Mouse (Mus musculus): Measurements from ENCODE around the gene Nat8l.

The Nat8l gene

DNA sequence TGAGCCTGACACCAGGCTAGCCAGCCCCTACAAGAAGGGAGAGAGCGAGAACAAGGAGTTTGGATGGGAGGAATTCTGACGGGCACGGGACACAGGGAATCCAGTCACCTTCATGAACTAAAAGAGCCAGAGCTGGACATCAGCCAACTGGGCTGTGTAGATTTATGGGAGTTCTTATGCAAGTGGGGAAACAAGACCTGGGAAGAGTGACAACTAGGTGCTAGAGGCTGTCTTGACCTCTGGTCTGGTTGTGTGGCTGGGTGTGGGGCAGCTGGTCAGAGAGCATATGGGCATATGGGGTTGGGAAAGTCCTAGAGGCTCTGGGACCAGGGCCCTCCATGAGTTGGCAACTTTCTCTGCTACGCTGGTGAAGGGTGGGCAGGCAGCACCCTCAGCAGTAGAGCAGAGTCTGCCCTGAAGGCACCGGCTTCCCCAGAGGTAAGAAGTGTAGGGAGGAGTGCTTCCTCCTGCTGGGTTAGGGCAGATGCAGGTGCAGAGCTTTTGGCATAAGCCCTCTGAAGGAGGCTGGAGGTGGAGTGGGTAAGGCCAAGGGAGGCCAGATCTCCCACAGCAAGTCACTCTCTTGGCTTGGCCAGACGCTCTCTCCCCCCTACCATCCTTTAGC is 3.8 kb downstream of the Nat8l start:
- in situ Hi-C loops (cut with MboI; ENCODE audit: low pct_unique_long_range_greater_than_20kb in 1 of 2, low sequenced_read_pairs in 2 of 2, unreplicated experiment in 1 of 2): no loop called here

DNA sequence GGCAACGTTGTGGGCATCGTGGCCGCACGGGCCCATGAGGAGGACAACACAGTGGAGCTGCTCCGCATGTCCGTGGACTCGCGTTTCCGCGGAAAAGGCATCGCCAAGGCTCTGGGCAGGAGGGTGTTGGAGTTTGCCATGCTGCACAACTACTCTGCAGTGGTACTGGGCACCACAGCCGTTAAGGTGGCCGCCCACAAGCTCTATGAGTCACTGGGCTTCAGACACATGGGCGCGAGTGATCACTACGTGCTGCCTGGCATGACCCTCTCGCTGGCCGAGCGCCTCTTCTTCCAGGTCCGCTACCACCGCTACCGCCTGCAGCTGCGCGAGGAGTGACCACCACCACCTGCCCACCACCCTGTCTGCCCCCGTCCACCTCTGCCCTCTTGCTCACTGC is 5.0 kb downstream of the Nat8l start:
- in situ Hi-C loops (cut with MboI; ENCODE audit: low pct_unique_long_range_greater_than_20kb in 1 of 2, low sequenced_read_pairs in 2 of 2, unreplicated experiment in 1 of 2): no loop called here

DNA sequence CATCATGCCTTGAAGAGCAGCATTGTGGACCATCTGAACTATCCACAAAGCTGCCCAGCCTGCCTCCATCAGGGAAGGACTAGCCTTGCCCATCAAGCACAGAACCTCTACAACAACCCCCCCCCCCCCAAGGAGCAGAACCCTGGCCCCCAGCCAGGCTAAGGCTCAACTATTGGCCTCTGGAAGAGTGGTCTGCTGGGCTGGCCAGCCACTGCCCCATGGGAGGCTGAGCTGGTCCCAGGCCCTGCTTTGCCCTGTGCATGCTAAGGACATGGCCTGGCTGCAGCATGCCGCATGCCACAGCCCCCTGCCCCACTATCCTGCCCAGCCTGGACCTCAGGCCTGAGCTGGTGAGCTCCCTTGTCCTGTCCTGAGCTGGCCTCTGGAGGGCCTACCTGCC is 5.6 kb downstream of the Nat8l start:
- in situ Hi-C loops (cut with MboI; ENCODE audit: low pct_unique_long_range_greater_than_20kb in 1 of 2, low sequenced_read_pairs in 2 of 2, unreplicated experiment in 1 of 2): no loop called here

DNA sequence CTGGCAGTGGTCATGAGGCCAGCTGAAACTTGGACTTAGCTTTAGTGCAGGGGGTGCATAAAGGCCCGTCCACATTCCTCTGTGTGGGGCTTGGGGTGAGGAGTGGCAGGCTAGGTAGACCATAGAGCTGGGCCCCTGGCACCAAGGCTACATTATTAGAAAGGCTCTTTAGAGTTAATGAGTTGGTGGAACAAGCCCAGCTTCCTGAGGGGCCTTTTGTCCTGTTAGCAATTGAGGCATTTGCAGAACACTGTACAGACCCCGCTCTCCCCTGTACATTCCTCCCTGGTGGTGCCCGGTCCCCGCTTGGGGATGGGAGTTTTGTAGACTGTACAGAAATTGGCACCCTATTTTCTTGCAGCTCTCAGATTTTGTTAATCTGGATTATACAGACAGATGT is 6.9 kb downstream of the Nat8l start:
- in situ Hi-C loops (cut with MboI; ENCODE audit: low pct_unique_long_range_greater_than_20kb in 1 of 2, low sequenced_read_pairs in 2 of 2, unreplicated experiment in 1 of 2): no loop called here

DNA sequence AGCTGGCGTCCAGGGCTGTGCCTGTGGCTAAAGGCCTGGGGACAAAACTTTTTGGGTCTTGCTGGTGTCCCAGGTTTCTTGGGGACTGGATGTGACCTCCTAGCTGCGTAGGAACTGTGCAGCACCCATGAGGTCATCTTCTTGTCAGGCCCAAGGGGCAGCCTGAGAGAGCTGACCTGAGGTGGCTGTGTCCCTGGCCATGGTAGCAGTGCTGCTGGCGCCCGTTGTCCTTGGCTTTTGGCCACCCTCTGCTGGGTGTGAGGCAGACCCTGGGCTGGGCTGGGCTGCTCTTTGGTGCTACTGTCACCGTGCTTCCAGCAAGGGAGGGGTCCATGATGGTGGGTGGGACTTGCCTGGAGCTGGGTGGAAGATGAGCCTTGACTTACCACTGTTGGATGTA is 8.8 kb downstream of the Nat8l start:
- in situ Hi-C loops (cut with MboI; ENCODE audit: low pct_unique_long_range_greater_than_20kb in 1 of 2, low sequenced_read_pairs in 2 of 2, unreplicated experiment in 1 of 2): no loop called here

DNA sequence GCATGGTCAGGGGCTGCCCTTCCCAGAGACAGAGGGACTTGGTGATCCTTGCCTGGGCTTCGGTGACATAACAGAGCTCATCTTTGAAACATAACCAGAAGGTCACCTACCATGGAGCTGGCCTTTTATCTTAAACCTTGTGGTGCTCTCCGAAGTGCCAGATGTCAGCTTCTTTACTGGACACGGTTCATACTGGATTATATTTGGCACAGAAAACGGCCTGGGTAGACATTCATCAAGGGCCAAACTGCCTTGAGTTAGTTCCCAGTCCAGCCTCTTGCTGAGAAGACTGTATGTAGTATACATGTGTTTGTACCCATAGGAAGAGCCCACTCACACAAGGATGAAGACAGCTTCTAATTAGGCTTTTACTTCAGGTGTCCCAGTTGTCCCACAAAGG is 11.0 kb downstream of the Nat8l start:
- in situ Hi-C loops (cut with MboI; ENCODE audit: low pct_unique_long_range_greater_than_20kb in 1 of 2, low sequenced_read_pairs in 2 of 2, unreplicated experiment in 1 of 2): no loop called here

DNA sequence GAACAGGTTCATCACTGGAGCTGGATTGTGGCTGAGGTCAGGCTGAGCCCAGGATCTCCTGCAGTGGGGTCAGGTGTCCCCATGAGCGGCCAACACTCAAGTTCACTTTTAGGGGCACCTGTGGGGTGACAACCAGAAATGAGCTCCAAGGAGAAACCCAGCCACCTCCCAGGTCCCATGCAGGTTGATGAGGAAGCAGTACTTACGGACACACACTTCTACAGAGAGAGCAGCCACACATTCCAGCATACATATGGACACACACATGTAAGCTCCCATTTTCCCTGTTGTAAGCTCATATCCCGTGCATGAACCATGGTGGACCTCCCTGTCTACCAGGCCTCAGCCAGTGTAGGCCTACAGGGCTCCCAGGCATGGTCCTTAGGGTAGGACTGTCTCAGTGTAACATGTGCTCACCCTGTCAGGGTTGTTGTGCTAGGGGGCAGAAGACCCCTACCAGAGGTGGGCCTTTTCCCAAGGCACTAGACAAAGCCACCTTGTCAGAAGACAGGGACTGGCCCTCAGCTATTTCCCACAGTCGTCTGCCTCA is 11.7 kb downstream of the Nat8l start:
- in situ Hi-C loops (cut with MboI; ENCODE audit: low pct_unique_long_range_greater_than_20kb in 1 of 2, low sequenced_read_pairs in 2 of 2, unreplicated experiment in 1 of 2): no loop called here

DNA sequence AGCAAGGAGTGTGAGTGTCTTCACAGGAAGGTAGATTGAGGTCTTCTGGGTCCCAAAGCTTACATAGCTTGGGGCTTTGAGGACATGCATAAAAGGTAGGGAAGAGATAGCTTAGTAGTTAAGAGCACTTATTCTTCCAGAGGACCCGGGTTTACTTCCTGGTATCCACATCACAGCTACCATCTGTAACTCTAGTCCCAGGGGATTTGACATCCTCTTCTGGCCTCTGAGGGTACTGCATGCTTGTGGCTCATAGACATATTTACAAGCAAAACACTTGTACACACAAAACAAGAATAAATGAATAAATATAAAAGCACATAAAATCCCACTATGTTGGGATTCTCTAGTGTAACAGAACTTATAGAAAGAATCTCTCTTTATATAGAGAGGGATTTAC is 18.9 kb downstream of the Nat8l start:
- in situ Hi-C loops (cut with MboI; ENCODE audit: low pct_unique_long_range_greater_than_20kb in 1 of 2, low sequenced_read_pairs in 2 of 2, unreplicated experiment in 1 of 2): no loop called here

DNA sequence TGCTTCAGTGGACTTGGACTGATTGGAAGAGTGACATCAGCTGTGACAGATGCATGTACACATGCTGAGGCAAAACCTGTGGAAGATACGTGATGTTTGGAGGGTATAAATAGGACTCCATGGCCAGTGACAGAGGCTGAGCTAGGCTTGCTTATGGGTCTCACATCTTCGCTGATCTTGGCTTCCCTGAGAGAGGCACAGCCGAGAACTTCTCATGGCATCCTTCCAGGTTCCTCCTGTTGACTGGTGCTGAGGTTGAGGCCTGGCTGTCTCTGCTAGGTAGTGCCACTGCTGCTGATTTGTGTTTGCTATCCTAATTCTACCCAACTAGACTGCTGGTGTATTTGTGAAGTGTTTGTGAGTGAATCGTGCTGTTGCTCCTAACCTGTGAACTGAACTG is 23.2 kb downstream of the Nat8l start:
- in situ Hi-C loops (cut with MboI; ENCODE audit: low pct_unique_long_range_greater_than_20kb in 1 of 2, low sequenced_read_pairs in 2 of 2, unreplicated experiment in 1 of 2): no loop called here

DNA sequence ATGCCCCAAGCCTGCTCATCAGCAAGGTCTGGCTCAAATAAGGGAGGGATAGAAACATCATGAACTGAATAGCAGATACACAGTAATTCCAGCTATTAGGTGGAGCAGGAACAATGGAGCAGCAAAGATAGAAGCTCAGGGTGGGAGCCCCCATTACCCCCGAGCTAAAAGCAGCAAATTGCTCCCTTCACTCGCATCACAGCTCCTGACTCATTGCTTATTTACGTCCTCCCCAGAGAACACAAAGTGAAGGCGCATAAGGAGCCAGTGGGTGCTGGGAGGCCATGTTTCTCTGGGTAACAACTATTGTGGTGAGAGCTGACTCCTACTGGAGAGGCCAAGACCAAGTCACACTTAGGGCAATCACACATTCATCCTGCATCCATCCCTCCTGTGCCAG is 34.3 kb downstream of the Nat8l start:
- in situ Hi-C loops (cut with MboI; ENCODE audit: low pct_unique_long_range_greater_than_20kb in 1 of 2, low sequenced_read_pairs in 2 of 2, unreplicated experiment in 1 of 2): no loop called here

DNA sequence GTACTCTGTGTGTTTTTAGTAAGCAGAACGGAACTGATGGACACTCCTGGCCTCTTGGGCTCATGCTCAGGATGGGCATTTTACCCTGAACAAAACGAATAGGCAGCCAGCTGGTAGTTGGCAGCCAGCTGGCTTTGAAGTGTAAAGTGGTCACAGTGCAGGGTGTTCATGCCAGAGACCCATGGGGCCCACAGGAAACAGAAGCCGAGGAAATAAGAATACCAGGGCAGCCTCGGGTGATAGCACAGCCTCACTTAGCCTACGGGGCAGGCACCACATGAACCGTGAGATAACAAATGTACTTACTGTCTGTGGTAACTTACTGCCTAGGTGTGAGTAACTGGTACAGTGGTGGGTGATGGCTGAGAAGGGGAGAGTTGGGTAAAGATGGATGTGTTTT is 35.2 kb downstream of the Nat8l start:
- in situ Hi-C loops (cut with MboI; ENCODE audit: low pct_unique_long_range_greater_than_20kb in 1 of 2, low sequenced_read_pairs in 2 of 2, unreplicated experiment in 1 of 2): no loop called here

DNA sequence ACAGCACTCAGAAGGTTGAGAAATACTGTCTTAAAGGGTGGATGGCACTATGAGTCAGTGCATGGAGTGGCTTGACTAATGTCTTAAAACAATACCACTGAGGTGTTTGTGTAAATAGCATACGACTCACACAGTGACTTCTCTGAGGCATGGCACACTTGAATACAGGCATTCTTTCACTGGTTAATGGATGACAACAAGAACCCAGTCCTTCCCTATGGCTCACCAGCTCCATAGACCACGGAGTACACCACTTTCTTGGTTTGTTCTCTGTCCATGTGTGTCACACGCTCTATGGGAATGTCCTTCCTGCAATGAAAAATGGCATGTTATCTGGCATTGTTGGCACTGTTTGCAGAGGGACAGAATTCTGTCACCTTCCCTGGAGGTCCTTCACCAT is 36.7 kb downstream of the Nat8l start:
- in situ Hi-C loops (cut with MboI; ENCODE audit: low pct_unique_long_range_greater_than_20kb in 1 of 2, low sequenced_read_pairs in 2 of 2, unreplicated experiment in 1 of 2): no loop called here
